Mouse (Mus musculus): ENCODE measurements around the gene Siva1.

Siva1 gene

GRCm38 (mm10) chr12:112677076-112677475, 32.6 kb downstream of the Siva1 start:
- DNase-seq (ENCODE audit: extremely low read depth, low read depth, low spot score), result no peak

GRCm38 (mm10) chr12:112677943-112678554, 33.6 kb downstream of the Siva1 start:
- DNase-seq (ENCODE audit: extremely low read depth, low read depth, low spot score), result no peak

GRCm38 (mm10) chr12:112678555-112679026, 34.1 kb downstream of the Siva1 start, which contains the start of gene Zbtb42:
Zbtb42 (plus strand) TSS chr12:112678828.
- DNase-seq (ENCODE audit: extremely low read depth, low read depth, low spot score), result no peak

- DNase-seq (ENCODE audit: extremely low read depth, low read depth, low spot score), result no peak
Measured at GRCm38 (mm10) chr12:112679027-112679996, 34.8 kb downstream of the Siva1 start.

- no peak for DNase-seq (ENCODE audit: extremely low read depth, low read depth, low spot score)
Measured at GRCm38 (mm10) chr12:112683351-112683750, 38.9 kb downstream of the Siva1 start.

- DNase-seq (ENCODE audit: extremely low read depth, low read depth, low spot score), result no peak
Measured at GRCm38 (mm10) chr12:112688458-112688857, 44.0 kb downstream of the Siva1 start.

- no peak for DNase-seq (ENCODE audit: extremely low read depth, low read depth, low spot score)
Measured at GRCm38 (mm10) chr12:112693185-112694126, 49.0 kb downstream of the Siva1 start.

- DNase-seq (ENCODE audit: extremely low read depth, low read depth, low spot score), result no peak
Measured at GRCm38 (mm10) chr12:112694127-112694475, 49.6 kb downstream of the Siva1 start.

- no peak for DNase-seq (ENCODE audit: extremely low read depth, low read depth, low spot score)
Measured at GRCm38 (mm10) chr12:112696806-112697425, 52.4 kb downstream of the Siva1 start.

Data from fat pad, adult 2 months (tissue).